Mouse (Mus musculus): ENCODE results near the gene Hecw2.

The Hecw2 gene

DNA sequence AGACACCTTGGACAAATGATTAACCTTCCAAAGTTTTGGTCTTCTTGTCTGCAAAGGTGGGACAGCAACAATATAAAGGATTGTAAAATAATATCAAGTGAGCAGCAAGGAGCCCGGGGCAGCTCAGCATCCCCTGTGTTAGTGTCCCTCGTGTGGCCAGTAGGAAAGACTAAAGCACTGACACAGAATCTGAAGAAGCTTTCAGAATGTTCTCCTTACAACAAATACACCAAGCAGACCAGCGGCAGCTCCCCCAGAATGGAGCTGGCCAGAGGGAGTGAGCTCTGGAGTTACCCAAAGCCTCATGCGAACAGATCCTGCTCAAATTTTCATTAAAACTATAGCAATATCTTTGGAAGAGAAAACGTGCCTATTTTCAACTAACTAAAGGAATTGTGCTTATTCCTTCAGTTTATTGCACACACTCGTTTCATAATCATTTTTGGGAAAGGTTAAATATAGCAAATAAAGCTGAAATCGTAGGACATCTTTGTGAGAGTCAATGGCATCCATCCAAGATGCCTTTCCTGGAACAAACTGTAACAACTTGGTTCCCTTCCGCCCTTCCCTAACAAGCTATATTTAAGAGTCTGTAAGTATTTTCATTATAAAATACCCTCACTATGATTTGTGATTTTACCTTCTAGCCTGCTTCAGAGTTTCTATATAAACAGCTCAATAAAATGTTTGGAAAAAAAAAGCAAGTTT is 208.6 kb downstream of the Hecw2 start:
- in situ Hi-C loops (cut with MboI), result no loop called here

DNA sequence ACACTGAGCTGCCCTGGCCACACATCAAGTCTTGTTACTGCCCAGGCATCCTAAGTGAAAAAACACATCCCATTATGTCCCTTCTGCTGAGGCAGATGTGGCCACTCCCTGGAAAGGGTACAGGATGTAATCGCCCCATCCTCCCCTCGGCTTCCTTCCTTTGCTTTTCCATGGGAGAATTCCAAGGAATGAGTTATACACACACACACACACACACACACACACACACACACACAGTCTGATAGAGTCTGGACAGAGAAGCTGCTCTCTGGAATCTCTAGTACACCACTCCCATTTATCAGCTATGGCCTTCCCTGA is 216.5 kb downstream of the Hecw2 start:
- in situ Hi-C loops (cut with MboI), result no loop called here

DNA sequence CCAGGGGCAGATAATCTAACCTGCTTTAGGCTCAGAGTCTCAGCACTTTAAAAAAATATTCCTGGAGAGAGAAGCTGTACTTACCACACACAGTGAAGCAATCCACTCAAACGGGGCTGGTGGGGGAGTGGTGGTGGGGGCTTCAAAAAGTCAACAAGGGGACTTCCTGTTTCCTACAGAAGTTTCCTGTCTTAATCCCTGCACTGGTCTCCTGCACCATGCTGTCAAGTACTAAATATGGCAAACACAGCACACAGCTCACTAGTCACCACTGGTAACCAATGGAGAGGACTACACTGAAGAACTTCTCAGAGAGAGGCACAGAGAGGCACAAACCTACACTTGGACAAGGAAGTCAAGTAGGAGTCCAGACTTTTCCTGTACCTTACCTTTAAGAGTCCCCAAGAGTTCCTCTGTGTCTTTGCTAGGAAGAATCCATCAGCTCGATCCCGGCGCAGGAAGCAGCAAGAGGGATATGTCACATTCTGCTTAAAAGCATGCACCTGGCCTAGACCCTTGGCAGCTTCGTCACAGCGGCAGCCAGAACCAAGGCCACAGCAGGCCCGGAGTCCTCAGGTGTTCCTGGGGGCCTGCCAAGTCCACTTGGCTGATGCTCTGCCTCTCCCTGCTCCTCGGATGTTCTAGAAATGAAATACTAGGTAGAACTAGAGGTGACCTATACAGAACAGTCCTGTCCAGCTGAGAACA is 217.0 kb downstream of the Hecw2 start:
- in situ Hi-C loops (cut with MboI), result no loop called here

DNA sequence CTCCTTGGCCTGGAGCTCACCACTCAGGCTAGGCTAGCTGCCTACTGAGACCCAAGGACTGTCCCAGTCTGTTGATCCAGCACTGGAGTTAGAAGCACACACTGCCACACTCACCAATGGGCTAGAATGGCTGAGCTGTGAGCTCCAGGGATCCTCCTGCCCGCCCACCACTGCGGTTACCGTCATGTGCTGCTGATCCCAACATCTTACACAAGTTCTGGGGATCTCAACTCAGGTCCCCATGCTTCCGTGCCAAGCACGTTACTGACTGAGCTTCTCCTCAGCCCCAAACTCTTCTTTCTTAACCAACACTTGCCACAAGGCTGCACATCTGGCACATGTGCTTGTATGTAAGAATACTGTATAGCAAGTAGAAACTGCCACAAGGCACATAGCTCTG is 218.2 kb downstream of the Hecw2 start:
- in situ Hi-C loops (cut with MboI), result no loop called here

DNA sequence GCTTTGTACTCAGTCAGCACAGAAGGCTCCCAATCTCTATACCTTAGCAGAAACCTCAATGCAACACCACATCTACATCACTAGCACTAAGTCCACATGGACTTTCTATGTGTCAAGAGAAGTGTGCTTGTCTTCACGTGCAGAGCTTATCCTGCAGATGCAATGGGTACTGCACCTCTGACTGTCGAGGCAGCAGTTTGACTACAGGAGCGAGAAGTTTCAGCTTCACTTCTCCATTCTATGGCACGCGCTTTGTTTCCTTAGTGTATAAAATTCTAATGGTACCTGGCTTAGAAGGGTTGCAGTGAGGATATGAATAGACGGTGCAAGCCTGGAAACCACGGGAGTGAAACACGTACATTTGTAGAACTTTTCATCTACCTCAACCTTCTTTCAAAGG is 218.9 kb downstream of the Hecw2 start:
- in situ Hi-C loops (cut with MboI), result no loop called here

DNA sequence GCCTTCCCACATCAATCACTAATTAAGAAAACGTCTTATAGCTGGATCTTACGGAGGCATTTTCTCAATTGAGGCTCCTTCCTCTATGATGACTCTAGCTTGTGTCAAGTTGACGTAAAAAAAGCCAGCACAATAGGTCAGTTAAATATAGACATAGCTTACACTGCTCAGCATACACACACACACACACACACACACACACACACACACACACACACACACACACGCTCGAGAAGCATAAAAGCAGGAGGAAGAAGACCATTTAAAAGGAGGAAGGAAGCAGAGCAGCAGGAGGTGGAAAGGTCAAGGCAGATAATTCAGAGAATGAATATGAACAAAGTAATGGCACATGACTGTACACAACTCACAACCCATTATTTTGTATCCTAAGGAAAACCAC is 220.0 kb downstream of the Hecw2 start:
- in situ Hi-C loops (cut with MboI), result no loop called here

DNA sequence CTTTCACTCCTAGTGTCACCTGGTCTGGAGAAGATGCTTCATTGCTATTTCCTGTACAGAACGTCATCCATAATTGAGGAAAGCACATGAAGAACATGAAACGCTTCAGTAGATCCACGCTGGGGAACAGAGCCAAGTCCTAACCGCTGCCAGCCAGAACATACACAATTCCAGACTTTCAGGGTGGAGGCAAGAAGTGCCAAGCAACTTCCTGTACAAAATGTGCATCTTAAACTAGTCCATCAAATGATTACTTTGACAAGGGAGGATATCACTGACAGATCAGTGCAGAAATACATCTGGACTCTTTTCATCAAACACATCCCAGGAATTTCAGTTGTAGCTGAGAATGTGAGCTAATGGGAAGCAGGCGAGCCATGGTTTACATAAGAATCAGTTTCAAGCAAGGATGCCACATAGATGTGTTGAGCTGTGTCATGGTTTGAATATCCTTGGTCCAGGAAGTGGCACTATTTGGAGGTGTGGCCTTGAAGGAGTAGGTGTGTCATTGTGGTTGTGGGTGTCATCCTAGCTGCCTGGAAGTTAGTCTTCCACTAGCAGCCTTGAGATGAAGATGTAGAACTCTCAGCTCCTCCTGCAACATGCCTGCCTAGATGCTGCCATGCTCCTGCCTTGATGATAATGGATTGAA is 224.5 kb downstream of the Hecw2 start:
- in situ Hi-C loops (cut with MboI), result no loop called here

DNA sequence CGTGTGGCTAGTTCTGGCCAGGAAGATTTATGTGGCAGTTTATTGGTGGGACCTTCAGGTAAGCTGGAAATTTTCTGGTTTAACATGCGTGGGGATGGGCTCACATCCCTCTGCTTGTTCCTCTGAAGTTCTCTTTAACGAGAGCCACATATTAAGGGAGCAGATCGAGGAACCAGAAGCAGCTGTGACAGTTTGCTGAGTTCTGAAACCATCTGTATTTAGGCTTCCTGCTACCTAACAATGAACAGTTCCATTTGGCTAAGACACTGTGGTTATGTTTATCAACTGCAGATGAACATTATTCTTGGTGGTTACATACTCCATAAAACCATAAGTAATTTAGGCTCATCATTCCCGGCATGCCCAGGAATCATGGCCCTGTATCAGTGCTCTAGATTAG is 242.6 kb downstream of the Hecw2 start:
- in situ Hi-C loops (cut with MboI), result no loop called here

DNA sequence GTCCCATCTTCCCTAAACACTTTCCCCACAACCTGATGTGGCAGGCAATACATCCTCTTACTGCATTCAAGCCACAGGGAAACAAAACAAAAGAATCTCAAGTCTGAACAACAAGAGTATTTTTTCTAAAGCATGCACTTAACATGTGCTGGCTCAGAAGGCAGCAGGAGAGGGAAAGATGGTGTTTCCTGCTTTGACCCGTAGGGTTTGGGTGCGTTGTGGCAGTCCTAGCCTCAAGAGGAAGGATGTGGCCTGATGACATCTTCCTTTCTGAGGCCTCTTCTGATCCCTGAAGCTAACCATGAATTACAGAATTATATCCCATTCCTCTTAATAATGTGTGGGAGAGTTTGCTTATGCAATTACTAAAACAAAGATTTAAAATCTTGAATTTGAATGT is 249.2 kb downstream of the Hecw2 start:
- in situ Hi-C loops (cut with MboI), result no loop called here

DNA sequence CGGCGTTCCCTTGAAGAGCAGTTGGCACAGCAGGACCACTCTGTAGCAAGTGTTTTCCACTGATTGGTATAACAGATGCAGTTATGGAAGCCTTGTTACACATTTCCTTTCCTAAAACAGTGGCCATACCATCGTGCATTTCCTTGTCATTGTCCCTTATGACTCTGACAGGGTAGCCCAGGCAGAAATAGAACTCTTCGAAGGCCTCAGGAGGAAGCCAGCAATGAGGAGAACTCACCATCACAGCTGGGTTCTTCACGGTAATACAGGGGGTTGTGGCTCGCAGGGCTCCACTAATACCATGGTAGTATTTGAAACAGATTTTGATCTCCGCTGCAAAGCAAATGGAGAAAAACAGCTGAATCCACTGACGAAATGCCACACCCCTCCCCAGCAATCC is 252.5 kb downstream of the Hecw2 start:
- in situ Hi-C loops (cut with MboI), result no loop called here

DNA sequence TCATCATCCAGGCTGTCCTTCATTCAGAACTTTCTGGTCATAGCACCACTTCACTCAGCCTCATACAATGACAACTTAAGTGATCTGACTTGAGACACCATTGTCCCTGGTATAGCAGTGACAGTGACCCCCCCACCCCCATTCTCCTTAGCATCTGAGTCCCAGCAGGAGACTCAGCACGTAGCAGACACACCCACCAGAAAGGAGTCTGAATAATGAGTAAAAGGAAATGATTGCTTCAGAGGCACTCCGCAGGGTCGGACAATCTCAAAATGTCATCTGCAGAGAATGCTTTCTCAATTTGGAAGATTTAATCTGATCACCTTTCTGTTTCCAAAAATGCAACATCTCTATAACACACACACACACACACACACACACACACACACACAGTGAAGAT is 253.4 kb downstream of the Hecw2 start:
- in situ Hi-C loops (cut with MboI), result no loop called here

DNA sequence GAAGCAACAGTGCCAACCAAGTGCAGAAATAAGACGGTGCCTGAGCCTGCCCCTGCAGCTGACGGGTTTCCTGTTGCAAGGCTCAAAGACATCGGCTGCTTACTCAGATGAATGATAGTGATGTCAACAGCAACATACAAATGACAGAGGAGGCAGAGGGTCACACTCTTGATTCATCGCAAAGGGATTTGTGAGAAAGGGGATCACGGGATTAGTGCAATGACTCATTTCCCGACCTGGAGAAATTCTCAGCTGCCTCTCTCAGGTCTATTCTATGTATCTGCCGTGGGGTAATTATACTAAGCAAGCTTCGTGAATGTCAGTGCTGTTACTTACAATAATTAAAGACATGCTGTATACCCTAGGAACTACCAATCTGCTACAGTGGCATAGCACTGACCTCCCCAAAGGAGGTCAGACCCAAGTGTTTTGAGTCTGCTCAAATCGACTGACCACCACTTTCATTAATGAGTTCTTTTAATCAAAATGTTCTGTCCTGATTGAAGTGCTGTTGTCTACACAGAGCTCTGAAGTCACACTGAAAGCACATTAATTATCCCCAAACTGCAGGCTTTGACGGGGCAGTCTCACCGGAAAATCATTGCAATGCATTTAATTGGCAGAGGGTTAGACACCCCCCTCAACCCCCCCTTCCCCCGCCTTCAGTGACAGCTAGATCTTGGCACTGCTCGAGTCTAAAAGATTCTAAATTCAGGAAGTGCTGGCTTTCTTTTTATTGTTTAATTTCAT is 254.5 kb downstream of the Hecw2 start:
- in situ Hi-C loops (cut with MboI), result no loop called here

DNA sequence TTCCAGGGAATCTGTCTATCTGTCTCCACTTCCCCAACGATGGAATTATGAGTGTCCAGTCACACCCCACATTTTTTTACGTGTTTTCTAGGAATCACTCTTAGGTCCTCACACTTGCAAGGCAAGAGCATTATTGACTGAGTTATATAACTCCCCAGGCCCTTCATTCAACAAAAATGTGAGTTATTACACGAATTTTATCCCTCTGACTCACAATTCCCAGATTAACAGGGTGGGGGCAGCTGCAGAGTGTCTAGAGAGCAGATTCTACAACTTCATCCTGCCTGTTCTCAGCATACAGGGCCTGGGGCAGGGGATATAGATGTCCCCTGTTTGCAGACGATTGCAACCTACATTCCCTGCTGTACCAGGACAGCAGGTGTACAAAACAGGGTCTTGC is 255.7 kb downstream of the Hecw2 start:
- in situ Hi-C loops (cut with MboI), result no loop called here

DNA sequence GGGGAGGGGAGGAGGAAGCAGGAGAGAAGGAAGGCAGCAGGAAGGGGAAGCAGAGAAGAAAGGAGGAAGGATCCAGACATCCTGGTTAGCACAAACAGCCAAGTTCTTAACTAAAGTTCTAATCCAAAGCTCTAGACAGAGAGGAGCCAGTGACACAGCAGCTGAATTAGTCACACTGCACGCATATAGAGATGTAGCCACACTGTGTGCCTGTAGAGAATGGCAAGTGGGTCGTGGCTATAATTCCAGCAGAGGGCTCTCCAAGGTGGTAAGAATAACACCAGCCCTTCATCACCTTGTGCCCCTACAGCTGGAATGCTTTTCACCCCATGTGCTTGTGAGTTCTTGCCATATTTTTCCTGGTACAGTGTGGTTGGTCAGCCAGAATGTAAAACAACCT is 261.7 kb downstream of the Hecw2 start:
- in situ Hi-C loops (cut with MboI), result no loop called here

DNA sequence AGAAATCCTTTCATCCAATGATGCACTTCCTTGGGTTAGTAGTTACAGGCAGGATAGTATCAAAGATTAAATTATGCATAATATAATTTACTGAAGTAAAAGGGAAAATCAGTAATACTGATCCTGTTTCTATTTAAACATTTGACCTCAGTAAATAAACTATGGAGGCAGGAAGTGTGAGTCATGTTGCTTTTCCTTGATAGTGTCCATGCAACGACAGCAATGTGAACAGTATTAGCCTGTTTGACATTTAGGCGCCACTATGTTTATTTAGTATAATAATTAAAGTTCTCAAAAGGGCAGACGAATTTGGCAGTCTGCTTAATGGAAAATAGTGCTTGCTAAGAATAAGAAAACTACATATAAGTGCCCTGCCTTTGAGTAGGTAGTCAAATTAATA is 263.7 kb downstream of the Hecw2 start:
- in situ Hi-C loops (cut with MboI), result no loop called here

DNA sequence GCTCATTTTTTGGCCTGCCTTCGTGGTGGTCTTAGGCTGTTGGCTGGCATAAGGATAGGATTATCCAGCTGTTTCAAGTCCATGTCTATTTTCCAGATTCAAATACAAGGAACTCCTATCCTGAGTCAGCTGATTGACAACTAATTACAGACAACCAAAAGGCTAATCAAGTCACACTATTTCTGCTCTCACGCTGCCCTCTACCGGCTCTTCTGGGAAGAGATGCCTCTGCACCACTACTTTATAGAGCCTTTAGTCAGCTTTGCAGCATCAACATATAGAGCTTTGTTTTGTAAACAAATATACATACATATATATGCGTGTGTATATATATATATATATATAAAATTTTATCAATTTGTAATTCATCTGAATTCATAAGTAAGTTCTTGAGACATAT is 267.4 kb downstream of the Hecw2 start:
- in situ Hi-C loops (cut with MboI), result no loop called here

DNA sequence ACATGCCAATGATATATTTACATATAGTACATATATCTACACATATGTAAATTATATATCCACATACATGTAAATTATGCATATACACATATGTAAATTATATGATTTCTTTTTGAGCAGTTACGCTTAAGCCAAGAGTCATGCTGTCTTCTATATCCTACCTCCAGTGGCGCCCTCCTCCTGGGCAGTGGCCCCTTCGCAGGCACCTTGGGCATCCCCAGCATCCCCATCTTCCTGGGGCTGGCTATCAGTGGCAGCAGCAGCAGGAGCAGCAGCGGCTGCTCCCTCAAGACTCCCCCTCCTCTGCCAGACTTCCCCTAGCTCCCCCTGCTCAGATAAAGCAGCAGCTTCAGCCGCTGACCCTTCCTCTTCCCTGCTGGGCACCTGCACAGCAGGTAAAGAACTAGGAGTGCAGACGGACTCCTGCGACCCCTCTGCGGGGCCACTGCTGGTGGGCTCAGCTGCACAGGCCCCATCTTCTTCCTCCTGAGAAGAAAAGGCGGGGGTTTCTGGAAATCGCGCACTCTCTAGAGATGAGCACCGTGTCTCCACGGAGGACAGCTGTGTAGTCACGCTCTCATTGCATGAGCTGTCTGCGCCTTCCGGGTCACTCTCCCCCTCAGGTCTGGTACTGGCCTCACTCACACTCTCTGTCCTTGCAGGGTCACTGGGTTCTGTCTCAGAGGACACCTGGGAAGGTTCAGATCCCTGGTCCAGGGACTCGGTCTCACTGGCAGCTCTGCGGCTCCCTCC is 269.6 kb downstream of the Hecw2 start:
- in situ Hi-C loops (cut with MboI), result no loop called here

DNA sequence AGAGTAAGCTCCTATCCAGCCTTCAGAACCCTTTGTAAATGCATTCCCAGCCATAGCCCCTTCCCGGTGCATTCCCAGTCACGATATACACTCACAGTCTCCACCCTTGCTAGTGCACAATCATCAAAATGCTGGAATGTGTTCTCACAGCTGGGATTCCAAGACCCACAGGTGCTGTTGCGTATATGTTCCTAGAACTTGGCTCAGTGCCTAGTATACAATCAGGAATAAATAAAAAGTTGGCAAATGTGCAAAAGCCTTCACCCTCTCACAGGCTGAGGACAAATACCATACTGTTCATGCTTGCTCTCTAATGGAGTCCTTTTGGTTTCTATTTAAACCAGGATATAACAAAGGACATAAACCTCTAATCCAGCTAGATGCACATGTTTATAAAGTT is 283.1 kb downstream of the Hecw2 start:
- in situ Hi-C loops (cut with MboI), result no loop called here

DNA sequence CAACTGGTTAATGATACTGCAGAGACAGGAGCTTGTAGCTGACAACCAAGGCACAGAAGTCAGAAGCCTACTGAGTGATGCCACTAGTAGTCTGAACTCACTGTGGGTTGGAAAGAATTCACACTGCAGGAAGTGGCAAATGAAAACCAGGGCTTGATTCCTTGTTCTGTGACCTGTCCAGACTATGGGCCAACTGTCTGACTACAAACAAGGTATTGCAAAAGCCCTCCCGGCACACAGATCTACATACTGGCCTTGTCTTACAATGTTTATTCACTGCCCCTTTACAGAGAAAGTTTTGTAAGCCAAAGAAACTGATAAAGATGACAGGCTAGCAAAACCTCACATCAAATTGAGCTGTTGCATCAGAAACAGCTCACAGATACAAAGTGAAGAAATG is 284.7 kb downstream of the Hecw2 start:
- in situ Hi-C loops (cut with MboI), result no loop called here

DNA sequence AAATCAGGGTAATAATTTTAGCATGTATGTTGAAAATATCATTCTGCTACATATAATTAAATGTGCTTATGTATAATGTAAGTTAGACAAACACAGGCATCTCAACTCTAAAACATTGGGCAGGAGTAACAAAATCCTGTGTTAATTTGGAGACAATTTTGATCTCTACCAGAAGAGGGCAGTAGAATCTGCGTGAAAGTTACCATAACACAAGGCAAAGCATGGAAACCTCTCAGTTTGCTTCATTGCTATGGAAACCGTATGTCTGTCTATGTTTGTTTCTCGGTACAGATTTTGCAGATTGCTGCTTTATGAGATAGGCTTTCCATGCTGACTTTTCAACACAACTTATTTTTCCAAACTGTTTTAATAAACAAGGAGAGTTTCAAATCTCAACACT is 285.9 kb downstream of the Hecw2 start:
- in situ Hi-C loops (cut with MboI), result no loop called here

DNA sequence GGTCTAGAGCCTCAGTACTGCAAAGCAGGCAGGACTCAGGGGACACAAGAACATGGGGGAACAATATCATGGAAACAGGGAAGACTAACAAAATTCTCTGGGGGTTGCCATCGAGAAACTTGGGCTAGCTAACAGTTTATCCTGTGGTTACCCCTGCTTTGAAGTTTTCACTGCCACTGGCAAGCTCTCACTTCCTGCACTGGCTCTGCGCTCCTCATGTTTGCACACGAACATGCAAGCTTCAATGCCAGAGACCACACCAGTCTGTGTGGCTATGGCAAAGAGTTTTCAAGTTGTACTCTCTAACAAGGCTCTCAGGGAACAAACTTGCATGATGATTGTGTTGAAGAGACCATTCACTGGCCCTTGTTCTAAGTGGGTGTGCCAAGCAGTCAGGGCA is 288.8 kb downstream of the Hecw2 start:
- in situ Hi-C loops (cut with MboI), result no loop called here

DNA sequence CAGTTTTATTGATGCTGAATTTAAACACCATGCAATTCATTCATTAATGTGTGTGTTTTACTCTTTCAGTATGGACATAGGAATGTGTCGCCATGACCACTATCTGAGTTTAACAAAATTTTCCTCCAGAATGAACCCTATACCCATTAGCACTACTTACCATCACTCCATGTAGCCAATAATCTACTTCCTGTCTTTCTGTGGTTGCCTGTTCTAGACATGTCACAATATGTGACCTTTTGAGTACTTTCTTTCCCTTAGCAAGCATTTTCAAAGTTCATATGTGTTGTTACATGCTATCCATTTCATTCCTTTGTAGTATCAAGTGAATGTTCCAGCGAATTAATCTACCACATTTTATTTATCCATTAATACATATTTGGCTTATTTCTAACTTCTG is 294.6 kb downstream of the Hecw2 start:
- in situ Hi-C loops (cut with MboI), result no loop called here

Data from mature B cell (primary cell).